Mouse (Mus musculus) c-Kit-positive CD71-negative TER-119-negative erythroid progenitor cells, embryonic 14.5 days (primary cell): Measurements from ENCODE around the gene Fam173a.
"Not testable (repeated sequence)": the region's sequence is repeated elsewhere in the genome, so short reads cannot be mapped to it uniquely, and the experiment has no call there.

Experiments
- DNase-seq: peaks from one replicate; pipeline ENCODE4 v3.0.0-alpha.2; 2013; ENCODE audit warnings: low read depth

Gene Fam173a

GRCm38 (mm10) chr17:25760148-25760547, 32.6 kb downstream of the Fam173a start:
- DNase-seq, result no peak

DNA sequence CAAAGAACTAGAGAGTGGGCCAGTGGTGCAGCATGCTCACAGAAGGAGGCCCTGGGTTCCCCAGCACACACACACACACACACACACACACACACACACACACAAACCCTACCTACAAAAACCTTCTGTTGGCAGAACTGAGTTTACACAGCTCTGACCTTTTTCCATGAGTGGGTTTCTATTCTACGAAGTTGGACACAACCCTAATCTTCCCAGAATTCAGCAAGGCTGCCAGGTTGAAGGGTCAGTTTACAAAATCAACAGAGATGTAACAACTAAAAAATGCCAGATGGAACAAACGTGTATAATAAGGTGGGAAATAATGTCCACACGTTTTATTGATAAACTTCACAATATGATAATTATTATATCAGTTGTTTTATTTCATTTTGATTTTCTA, 35.0 kb downstream of the Fam173a start:
- DNase-seq, result no peak

DNA sequence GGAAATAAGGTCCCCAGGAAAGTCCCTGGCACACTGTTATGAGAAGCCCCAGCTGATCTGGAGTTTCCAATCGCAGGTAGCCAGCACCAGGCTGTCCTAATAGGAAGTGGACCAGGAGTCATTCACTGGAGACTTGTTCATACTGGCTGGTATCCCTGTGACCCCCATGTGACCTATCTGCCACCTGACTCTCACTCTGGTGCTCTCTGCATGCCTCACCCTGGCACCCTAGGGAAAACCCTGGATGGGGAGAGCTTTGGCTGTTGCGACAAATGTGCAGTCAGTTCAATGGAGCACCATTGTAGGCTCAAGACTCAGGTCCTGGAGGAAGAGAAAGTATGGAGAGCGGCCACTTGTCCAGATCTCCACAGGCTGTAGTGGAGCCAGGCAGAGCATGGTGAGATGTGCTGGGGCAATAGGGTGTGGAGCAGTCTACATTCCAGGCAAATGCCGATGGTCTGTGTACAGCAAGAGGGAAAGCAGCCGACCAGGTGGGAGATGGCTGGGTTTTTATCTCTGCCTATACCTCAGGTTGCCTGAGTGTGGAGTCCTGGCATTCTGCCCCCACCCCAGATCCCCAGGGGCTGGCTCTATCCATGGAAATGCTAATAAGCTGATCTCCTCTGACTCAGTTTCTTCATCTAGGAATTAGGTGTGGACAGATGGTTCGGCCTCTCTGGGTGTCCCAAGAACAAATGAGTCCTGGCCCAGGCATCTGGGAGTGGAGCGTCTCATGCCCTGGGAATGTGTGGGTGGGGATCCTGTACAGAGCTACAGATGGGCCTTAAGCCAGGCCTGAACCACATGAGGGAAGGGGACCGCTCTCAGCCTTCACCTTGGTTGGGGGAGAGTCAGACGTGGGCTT, 36.1 kb downstream of the Fam173a start:
- DNase-seq, result no peak

DNA sequence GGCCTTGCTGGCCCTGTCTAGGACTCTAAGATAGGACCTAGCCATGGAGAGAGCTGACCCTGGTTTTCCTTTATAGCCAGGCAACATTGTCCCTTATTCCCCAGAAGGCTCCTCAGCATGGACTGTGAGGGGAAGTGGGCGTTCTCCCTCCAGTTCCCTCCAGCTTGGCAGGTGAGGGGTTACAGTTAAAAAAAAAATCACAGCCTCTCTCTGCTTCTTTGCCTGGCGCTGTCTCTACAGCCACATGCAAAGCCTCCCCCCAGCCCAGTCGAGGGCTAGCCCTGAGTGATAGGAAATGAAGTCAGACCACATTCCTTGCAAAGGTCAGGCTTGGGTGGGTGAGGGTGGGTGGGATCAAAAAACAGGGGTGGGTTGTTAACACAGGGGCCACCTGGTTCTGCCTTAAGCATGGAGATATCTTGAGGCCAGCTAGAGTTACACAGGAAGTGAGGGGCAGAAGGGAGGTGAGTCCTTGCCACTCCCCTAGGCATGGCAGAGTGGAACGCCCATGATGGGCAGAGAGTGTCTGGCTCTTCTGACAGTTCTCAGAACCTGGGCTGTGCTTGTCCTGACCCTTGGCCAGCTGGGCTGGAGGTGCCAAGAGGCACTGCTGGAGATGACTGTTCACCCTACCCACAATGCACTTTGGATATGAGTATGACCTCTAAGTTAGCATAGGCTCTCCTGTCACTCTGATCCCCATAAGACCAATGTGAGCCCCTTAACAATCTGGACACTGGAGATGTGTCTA, 36.9 kb downstream of the Fam173a start:
- no peak for DNase-seq

- no peak for DNase-seq
Observed at GRCm38 (mm10) chr17:25755086-25755485, 37.6 kb downstream of the Fam173a start.

- no peak for DNase-seq
Observed at GRCm38 (mm10) chr17:25754241-25754640, 38.5 kb downstream of the Fam173a start, which contains the start of gene Msln. TSS of gene Msln (minus strand) at chr17:25754378.

DNA sequence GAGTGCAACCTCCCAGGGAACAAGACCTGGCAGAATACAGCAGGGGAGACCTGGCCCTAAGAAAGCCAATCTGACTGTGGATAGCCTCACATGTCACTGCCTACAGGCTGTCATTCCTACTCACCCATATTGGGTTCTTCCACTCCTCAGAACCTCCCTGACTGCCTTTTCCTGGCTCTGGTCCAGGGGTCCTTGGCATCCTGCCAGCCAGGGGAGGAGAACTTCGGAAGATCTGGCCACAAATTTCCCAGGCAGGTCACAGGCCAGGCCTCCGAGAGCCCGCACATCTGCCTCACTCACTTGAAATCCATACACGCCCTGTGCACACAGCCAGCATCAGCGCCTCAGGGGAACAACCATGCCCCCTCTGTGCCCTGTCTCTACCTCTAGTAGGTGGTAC, 41.3 kb downstream of the Fam173a start:
- DNase-seq, result no peak

GRCm38 (mm10) chr17:25749314-25749713, 43.4 kb downstream of the Fam173a start:
- no peak for DNase-seq

DNA sequence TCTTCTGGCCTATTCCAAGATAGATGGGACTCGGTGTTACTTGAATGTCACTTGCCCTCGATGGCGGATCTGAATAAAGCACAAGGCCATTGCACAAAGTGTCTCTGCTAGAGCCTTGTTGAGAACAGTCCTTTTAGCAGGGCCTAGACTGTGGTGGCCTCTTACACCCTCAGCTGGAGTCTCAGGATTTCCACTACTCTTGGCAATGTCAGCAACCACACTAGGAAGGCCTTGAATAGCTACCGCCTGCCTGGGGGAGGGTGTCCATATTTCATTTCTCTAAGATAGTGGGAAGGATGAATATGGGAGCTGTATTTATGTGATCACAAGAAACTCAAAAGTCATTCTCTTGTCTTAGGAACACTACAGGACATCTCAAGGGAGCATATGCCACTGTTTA, 44.5 kb downstream of the Fam173a start:
- DNase-seq, result no peak

- no peak for DNase-seq
Observed at GRCm38 (mm10) chr17:25744311-25744710, 48.4 kb downstream of the Fam173a start.

GRCm38 (mm10) chr17:25743831-25744230, 48.9 kb downstream of the Fam173a start:
- DNase-seq, result no peak

- DNase-seq, result not testable (repeated sequence)
Observed at GRCm38 (mm10) chr17:25741471-25741870, 51.2 kb downstream of the Fam173a start.
